Mouse (Mus musculus) liver, embryonic 16.5 days (tissue): ENCODE data around the gene Cish. TPM values are rescaled to one million over a fixed set of nuclear protein-coding genes. Genes with fewer than 3 reads are reported as not detected.
A peak's percentile ranks its signal among the peaks of the same experiment; 100 is the strongest.

ENCODE experiments used
- ATAC-seq: fragments of 200-750 bp; cut with Nextera tagmentation; 2 replicates; pipeline ENCODE4 v1.8.0; 2017; ENCODE audit warnings: low read depth, mild to moderate bottlenecking, moderate number of reproducible peaks, moderate library complexity
- H3K27ac ChIP-seq: fragments of 300-500 bp; sonication (generic); 2 replicates; pipeline ENCODE4 v1.5.1; 2014; ENCODE audit warnings: mild to moderate bottlenecking, low read length
- H3K27me3 ChIP-seq: fragments of 300-500 bp; sonication (generic); 2 replicates; pipeline ENCODE4 v1.6.1; 2014; ENCODE audit warnings: low read depth, low read length, mixed read lengths; ENCODE audit not compliant: control insufficient read depth, insufficient read depth
- H3K36me3 ChIP-seq: fragments of 300-500 bp; sonication (generic); 2 replicates; pipeline ENCODE4 v1.6.1; 2014; ENCODE audit warnings: mild to moderate bottlenecking; ENCODE audit not compliant: control insufficient read depth, insufficient read depth
- H3K4me1 ChIP-seq: fragments of 300-500 bp; sonication (generic); 2 replicates; pipeline ENCODE4 v1.6.1; 2014; ENCODE audit warnings: low read depth, low read length, mixed read lengths; ENCODE audit not compliant: control insufficient read depth
- H3K4me2 ChIP-seq: fragments of 300-500 bp; sonication (generic); 2 replicates; pipeline ENCODE4 v1.6.1; 2014; ENCODE audit warnings: low read depth, low read length, mixed read lengths
- H3K4me3 ChIP-seq: fragments of 300-500 bp; sonication (generic); 2 replicates; pipeline ENCODE4 v1.5.1; 2014; ENCODE audit warnings: low read depth, mild to moderate bottlenecking, low read length
- H3K9ac ChIP-seq: fragments of 300-500 bp; sonication (generic); 2 replicates; pipeline ENCODE4 v1.6.1; 2014; ENCODE audit warnings: low read depth, low read length
- H3K9me3 ChIP-seq: fragments of 300-500 bp; sonication (generic); replicated peaks from 2 replicates; pipeline ENCODE4 v1.6.1; 2016; ENCODE audit warnings: low read length; ENCODE audit not compliant: control insufficient read depth
- WGBS: fragments of 180-500 bp; shearing (Covaris S2); extraction: QIAGEN DNeasy Blood & Tissue Kit; methylation state at CpG from one replicate; pipeline ENCODE4 v1.1.7; 2014; ENCODE audit not compliant: insufficient replicate concordance; 5-methylcytosine and 5-hydroxymethylcytosine counted together
- polyA plus RNA-seq: library from polyadenylated mRNA; unstranded; fragments of >200 nt; fragmentation: Nextera tagmentation; extraction: Ambion mirVana; gene quantifications from 2 replicates; pipeline ENCODE4 v1.2.1, GENCODE M21; 2015

Gene Cish
- polyA plus RNA-seq, 1 experiment from 2014 or later: 10.7 TPM

DNA sequence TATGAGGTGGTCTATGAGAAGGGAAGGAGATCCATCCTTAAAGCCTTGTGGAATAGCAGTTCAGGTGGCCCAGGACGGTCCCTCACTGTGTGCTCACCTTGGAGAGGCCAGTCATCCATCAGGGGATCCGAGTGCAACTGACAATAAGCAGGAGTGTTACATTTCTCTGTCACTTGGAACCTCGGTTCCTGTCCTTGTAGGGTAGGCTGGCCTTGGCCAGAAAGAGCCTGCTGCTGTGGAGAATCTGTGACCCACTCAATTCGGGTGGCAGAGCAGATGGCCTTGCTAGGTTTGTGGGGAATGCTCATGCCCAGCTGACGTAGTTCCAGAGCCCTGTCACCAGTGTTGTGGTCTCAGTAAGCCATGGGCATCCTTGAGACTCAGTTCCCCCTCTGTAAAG lies 13.8 kb downstream of the Cish start:
- 64% methylated on average over 5 of the region's 5 CpGs for WGBS
- no peak for ATAC-seq

DNA sequence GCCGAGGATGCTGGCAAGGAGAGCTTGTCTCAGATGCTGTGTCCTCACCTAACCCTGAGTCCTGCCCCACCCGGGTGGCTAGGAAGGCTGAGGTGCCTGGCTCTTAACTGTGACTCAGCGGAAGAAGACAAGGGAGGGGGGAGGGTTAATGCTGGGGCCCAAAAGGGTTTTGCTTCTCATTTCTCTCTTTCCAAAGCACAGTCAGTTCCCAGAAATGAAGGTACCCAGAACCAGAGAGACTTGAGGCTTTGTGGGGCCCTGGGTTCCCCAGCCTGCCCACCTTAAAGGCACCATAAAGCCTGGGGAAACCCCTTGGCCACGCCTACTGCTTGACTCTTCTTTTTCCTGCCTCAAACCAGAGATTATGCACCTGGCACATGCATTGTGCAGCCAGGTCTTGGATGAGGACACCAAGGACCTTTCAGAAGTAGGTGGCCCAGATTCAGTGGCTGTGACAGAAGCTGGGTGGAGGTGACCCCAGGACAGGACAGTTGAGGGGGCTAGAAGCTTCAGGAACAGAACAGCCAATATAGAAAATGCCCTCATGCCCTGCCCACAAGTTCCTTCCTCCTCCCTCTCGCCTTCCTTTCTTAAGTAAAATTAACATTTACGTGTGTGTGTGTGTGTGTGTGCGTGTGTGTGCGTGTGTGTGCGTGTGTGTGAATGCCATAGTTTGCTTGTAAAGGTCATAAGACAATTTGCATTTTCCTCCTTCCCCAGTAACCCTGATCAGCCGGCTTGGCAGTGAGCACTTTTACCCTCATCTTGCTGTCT lies 17.2 kb downstream of the Cish start:
- Histone ChIP-seq H3K4me1 (peaks cover 19% of the 10 kb centered on the region), H3K9me3 (no peaks in the 10 kb centered on the region), H3K27ac (peak overlapping the region; percentile 76), H3K4me2 (peak overlapping the region; percentile 22; the same call in 1 of the 2 replicates), H3K4me3 (0 out of 2 replicates have a peak overlapping the region, but pooled peaks have one; percentile 9), H3K36me3 (no peaks in the 10 kb centered on the region), H3K9ac (no peak overlapping the region), H3K27me3 (no peaks in the 10 kb centered on the region)
- 12% methylated on average over 10 of the region's 10 CpGs for WGBS
- peak; percentile 77 for ATAC-seq

More for the DNA sequence above, 13.8 kb downstream of the Cish start:
- H3K9me3 ChIP-seq: no peaks in the 10 kb centered on the region
- no peaks in the 10 kb centered on the region for H3K36me3 ChIP-seq
- H3K4me3 ChIP-seq: no peak overlapping the region
- no peak overlapping the region for H3K27ac ChIP-seq
- no peak overlapping the region for H3K4me2 ChIP-seq
- H3K4me1 ChIP-seq: peaks cover 44% of the 10 kb centered on the region
- H3K27me3 ChIP-seq: no peaks in the 10 kb centered on the region
- no peak overlapping the region for H3K9ac ChIP-seq

DNA sequence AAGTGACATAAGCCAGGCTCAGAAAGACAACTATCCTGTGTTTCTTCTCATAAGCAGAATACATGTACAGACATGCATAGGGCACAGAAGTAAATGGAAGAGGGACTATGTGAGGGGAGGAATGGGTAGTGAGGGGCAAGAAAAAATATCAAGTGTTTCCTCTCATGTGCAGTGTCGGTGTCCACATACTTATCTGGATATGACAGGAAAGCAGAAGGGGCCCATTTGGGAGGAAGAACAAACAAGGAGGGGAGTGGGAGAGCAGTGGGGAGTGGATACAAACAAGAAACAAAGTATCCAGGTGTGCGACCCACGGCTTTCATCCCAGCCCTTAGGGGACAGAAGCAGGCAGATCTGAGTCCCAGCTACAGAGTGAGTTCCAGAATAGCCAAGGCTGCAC lies 18.1 kb downstream of the Cish start:
- Histone ChIP-seq H3K4me2 (no peak overlapping the region), H3K36me3 (no peaks in the 10 kb centered on the region), H3K4me3 (no peak overlapping the region), H3K4me1 (peaks cover 13% of the 10 kb centered on the region), H3K9me3 (no peaks in the 10 kb centered on the region), H3K9ac (no peak overlapping the region), H3K27ac (no peak overlapping the region), H3K27me3 (no peaks in the 10 kb centered on the region)
- no peak for ATAC-seq
- WGBS: 43% methylated on average over 3 of the region's 3 CpGs

DNA sequence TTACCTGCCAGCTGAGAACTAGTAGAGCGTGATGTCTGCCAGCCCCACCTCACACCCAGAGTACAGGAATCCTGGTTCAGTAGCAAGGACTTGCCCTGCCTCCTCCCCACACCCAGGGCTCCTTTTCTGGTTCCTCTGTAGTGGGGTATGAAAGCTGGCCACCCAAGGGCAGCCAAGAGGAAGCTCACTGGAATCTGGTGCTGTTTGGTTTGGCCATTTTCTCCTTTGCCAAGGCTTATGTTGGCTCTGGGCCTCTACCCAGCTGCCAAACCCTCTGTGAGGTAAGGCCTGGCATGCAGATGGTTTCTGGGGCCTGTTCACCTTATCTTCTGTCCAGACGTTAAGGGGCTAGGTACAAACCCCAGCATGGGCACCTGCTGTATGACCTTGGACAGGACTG lies 20.0 kb downstream of the Cish start:
- Histone ChIP-seq H3K27ac (no peak overlapping the region), H3K27me3 (no peaks in the 10 kb centered on the region), H3K36me3 (no peaks in the 10 kb centered on the region), H3K4me2 (no peak overlapping the region), H3K4me3 (no peak overlapping the region), H3K4me1 (peaks cover 13% of the 10 kb centered on the region), H3K9ac (no peak overlapping the region), H3K9me3 (no peaks in the 10 kb centered on the region)
- no peak for ATAC-seq
- WGBS: 55% methylated on average over 2 of the region's 2 CpGs

DNA sequence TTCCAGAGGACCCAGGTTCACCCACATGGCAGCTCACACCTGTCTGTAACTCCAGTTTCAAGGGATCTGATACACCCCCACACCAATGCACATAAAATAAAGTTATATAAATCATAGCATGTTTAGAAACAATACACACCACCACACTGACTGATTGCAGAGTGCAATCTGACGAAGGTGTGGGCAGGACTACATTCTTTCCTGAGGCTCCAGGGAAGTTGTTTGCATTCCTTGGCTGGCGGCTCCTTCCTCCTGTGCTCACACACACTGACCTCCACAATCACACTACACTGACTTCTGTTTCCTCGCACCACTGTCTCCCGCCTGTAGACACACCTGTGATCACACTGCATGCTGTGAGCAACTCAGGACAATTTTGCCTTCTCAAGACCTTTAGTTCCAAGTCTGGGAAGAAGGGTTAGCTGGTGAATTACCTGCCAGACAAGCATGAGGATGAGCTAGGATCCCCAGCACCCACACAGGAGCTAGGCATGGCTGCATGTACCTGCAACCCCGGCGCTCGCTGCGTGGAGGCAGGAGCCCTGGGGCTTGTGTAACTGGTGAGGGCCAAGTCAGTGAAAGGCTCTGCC lies 26.7 kb downstream of the Cish start:
- Histone ChIP-seq H3K27ac (no peak overlapping the region), H3K27me3 (no peaks in the 10 kb centered on the region), H3K4me1 (no peaks in the 10 kb centered on the region), H3K9me3 (no peaks in the 10 kb centered on the region), H3K9ac (no peak overlapping the region), H3K4me3 (no peak overlapping the region), H3K36me3 (no peaks in the 10 kb centered on the region), H3K4me2 (no peak overlapping the region)
- 76% methylated on average over 8 of the region's 8 CpGs for WGBS
- ATAC-seq: no peak

DNA sequence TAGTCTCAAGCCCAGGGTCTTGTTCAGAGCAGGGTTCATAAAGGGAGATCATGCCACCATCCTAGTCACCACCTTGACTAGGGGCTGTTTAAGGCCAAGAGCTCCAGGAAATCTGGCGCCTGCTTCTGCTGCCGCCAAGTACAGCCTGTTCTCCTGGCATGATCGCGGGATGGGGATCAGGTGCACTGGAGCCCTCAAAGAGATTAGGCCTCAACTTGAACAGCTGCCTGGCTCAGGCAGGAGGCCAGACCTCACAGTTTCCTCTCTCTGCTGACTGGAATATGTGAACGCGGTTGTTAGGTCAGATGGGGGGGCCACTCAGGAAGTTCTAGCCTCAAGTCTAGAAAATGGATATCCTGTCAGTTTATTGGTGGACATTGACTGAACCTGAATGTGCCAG lies 27.7 kb downstream of the Cish start:
- Histone ChIP-seq H3K27me3 (no peaks in the 10 kb centered on the region), H3K27ac (no peak overlapping the region), H3K9ac (no peak overlapping the region), H3K4me2 (no peak overlapping the region), H3K9me3 (no peaks in the 10 kb centered on the region), H3K4me3 (no peak overlapping the region), H3K4me1 (no peaks in the 10 kb centered on the region), H3K36me3 (no peaks in the 10 kb centered on the region)
- ATAC-seq: no peak
- WGBS: 24% methylated on average over 6 of the region's 6 CpGs

DNA sequence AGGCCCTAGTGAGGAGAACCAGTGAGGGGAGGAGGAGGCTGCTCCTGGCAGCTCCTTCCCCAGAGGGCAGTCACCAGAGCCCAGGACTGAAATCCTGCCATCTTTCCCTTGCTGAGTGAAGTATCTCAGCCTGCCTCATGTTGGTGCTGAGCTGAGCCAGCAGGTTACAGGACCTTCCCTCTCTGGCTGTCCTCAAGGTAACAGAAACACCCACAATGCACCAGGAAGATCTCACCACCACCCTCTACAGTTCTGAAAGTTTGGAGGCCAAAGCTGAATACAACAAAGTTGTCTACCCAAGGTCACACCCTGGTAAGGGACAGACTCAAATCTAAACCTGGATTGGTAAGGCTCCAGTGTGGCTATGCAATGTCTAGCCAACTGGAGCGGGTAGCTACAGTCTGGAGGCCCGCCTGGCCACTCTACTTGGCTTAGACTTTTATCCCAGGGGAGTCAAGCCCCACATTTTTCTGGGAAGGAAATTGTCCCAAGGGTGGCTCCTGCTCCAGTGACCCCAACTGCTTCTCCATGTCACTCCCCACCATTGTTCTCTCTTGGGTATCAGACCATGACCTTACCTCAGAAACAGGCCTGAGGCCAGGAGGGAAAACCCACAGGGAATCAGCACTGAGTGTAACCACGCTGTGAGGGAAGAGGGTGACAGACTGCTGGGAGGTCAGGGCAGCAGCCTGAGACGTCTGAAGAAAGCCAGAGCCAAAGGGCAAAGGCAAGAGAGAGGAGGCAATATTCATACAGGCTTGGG lies 29.2 kb downstream of the Cish start:
- Histone ChIP-seq H3K4me2 (no peak overlapping the region), H3K36me3 (no peaks in the 10 kb centered on the region), H3K4me1 (no peaks in the 10 kb centered on the region), H3K27ac (no peak overlapping the region), H3K27me3 (no peaks in the 10 kb centered on the region), H3K4me3 (no peak overlapping the region), H3K9ac (no peak overlapping the region), H3K9me3 (no peaks in the 10 kb centered on the region)
- WGBS: 53% methylated on average over 4 of the region's 4 CpGs
- no peak for ATAC-seq

DNA sequence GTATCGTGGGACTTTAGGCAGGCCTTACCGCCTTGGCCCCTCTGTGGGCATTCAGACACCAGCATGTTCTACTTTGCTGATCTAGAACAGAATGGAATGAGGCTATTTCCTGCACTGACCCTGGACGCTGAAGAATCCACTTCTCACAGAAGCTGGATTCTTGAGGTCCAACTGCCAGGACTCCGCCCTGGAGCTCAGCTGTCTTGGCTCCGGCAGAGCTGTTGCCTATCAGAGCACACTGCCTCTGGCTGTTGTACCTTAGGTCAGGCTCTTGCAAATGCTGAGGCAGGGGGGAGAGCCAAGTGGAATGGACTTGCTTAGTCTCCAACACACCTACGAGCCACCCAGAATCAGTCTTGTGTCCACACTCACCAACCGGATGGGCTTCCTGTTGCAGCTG lies 30.1 kb downstream of the Cish start:
- Histone ChIP-seq H3K36me3 (no peaks in the 10 kb centered on the region), H3K9me3 (no peaks in the 10 kb centered on the region), H3K9ac (no peak overlapping the region), H3K27me3 (no peaks in the 10 kb centered on the region), H3K4me3 (no peak overlapping the region), H3K4me2 (no peak overlapping the region), H3K4me1 (no peaks in the 10 kb centered on the region), H3K27ac (no peak overlapping the region)
- WGBS: 53% methylated on average over 7 of the region's 7 CpGs
- ATAC-seq: no peak
